Mouse (Mus musculus) megakaryocyte-erythroid progenitor cell, adult 5 weeks (primary cell): Measurements from ENCODE around the gene Scrg1. TPM values are rescaled to one million over a fixed set of nuclear protein-coding genes. Genes with fewer than 3 reads are reported as not detected.

Experiments
- polyA plus RNA-seq: library from polyadenylated mRNA; stranded (reverse); fragments of >175 nt; gene quantifications from 2 replicates; pipeline ENCODE4 v1.2.3, GENCODE M21; 2012

The Scrg1 gene
- polyA plus RNA-seq = not detected in 2 replicates

DNA sequence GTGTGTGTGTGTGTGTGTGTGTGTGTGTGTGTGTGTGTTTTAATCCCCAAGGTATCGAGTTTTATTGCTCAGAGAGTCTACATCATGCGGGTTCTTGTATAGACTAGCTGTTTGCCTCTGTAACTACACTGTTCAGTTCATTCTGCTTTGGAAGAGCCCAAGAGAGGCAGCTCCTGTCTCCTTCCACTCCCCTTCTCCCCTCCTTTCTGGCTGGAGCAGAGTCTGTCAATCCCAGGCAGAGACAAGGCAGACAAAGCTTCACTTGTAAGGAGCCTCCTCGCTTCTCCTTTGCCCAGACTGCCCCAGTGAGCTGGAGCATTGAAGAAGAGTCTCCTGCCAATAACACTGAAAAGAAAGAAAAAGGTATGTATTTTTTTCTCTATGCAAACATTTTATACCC is at the start of gene Scrg1:
Scrg1 (plus strand) TSS at position 159 of the 400 bp plus-strand sequence.

DNA sequence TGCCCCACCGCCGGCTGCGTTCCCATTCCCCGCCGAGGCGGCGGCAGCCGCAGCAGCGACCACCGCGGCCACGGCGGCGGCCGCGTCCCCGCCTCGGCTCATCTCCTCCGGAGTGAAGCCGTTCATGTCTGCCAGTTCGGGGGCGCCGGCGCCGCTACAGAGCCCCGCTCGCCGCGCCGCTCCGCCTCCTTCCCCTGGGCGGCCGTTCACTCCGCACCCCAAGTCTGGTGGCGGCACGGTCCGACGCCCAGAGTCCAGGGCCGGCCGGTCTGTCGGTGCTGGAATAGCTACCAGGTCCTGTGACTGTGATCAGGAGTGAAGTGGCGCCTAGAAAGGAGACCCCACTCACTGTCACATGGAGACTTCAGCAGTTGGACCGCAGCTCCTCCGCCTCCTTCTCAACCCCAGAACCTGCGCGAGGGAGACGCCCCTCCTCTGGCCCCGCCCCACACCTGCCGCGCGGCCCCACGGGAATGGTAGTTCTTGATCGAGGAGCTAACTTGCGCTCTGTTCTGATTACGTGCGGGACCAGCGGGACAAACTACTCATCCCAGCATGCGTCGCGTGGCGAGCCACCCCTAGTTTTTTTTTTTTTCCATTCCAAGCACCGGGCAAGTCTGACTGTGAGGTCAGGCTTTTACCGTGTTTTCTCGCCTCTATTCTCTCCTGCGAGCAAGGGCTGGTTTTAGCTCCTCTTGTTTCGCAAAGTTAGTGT is 31.9 kb downstream of the Scrg1 start, which contains the start of gene Sap30:
Sap30 (minus strand) TSS at position 420 of the 715 bp plus-strand sequence.

DNA sequence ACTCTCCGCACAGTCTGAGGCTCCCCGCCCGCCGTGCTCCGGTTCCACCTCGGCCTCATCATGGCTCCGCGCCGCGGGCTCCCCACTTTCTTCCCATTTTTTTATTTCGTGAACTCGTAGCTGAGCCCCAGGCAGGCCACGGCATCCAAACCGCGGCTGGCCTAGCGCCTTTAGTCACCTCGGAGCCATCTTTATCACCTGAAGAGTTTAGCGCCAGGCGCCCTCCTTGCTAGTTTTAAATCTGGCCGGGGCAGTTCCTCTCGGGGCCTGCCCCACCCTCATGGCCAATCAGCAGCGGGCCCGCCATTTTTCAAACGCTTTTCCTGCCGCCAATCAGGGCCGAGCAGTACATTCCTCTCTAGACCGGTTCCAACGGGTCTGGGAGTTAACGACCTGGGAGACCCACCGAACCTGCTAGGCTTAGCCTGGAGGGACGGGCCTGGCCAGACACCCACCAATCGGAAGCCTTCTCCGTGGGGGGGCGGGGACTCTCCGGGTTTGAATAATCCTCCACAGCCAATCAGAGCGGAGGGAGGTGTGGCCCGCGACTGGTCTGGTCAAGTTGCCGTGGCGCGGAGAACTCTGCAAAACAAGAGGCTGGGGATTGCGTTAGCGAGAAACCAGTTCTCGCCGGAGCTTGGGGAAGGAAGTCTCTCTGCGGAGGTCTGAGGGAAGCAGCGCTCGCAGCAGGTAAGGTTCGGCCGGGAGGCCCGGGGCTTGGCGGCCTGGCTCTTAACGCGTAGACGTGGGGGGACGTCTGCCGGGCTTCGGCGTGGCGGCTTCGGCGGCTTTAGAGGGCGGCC is 55.8 kb downstream of the Scrg1 start, which contains the start of gene Hmgb2:
Hmgb2 (plus strand) TSS at position 592 of the 803 bp plus-strand sequence.

Other genes starting within 250 kb of the Scrg1 start
- gene Hand2, start 134.9 kb upstream of the Scrg1 start, polyA plus RNA-seq = 0.04 TPM in 1 of 2 replicates, not detected in the other
- 53.9 and 56.3 TPM in 2 replicates for gene Sap30, start 31.9 kb downstream of the Scrg1 start, polyA plus RNA-seq
- gene Hmgb2, start 56.0 kb downstream of the Scrg1 start, polyA plus RNA-seq = 159 and 161 TPM in 2 replicates
- 2.1 and 2.4 TPM in 2 replicates for gene Galnt7, start 197.1 kb downstream of the Scrg1 start, polyA plus RNA-seq